Mouse (Mus musculus) kidney, adult 2 months (tissue): ENCODE measurements around the gene Xrcc5. TPM values are rescaled to one million over a fixed set of nuclear protein-coding genes. Genes with fewer than 3 reads are reported as not detected.

ENCODE experiments used
- DNase-seq: peaks from one replicate; pipeline ENCODE4 v3.0.0; 2021
- H3K27ac ChIP-seq: fragments of 200-500 bp; 2 replicates; pipeline ENCODE4 v1.5.1; 2012; ENCODE audit warnings: low read depth, low read length, control low read depth, inconsistent platforms; ENCODE audit not compliant: insufficient read depth
- H3K27me3 ChIP-seq: fragments of 200-500 bp; replicated peaks from 2 replicates; pipeline ENCODE4 v1.6.1; 2012; ENCODE audit warnings: mild to moderate bottlenecking, moderate library complexity, low read length, inconsistent platforms; ENCODE audit not compliant: control insufficient read depth, insufficient read depth
- H3K36me3 ChIP-seq: fragments of 200-500 bp; 2 replicates; pipeline ENCODE4 v1.6.1; 2012; ENCODE audit warnings: mild to moderate bottlenecking, moderate library complexity, low read length, inconsistent platforms; ENCODE audit not compliant: control insufficient read depth, insufficient read depth
- H3K4me1 ChIP-seq: fragments of 200-500 bp; 2 replicates; pipeline ENCODE4 v1.6.1; 2011; ENCODE audit warnings: low read length; ENCODE audit not compliant: control insufficient read depth, insufficient read depth
- H3K4me3 ChIP-seq: fragments of 200-500 bp; 2 replicates; pipeline ENCODE4 v1.5.1; 2011; ENCODE audit warnings: mild to moderate bottlenecking, low read depth, low read length, control low read depth; ENCODE audit not compliant: insufficient read depth
- CTCF ChIP-seq: fragments of 200-500 bp; conservative IDR thresholded peaks from 2 replicates; pipeline ENCODE4 v1.5.1; 2011; ENCODE audit warnings: low read depth, mild to moderate bottlenecking, control low read depth, low read length, moderate library complexity, mixed read lengths; ENCODE audit not compliant: insufficient read depth, insufficient read length
- POLR2A ChIP-seq: fragments of 200-500 bp; IDR thresholded peaks from one replicate; pipeline ENCODE4 v1.6.1; 2011; ENCODE audit warnings: low read depth, low read length, control low read depth
- WGBS: fragments of 180-500 bp; shearing (Covaris S2); methylation state at CpG from one replicate; pipeline ENCODE4 v1.1.7; 2018; 5-methylcytosine and 5-hydroxymethylcytosine counted together
- polyA plus RNA-seq: library from polyadenylated mRNA; depleted of rRNA; stranded (reverse); fragments of >200 nt; gene quantifications from 2 replicates; pipeline ENCODE4 v1.2.3, GENCODE M21; 2012

Gene Xrcc5
- polyA plus RNA-seq, 1 experiment: 11.4 TPM

DNA sequence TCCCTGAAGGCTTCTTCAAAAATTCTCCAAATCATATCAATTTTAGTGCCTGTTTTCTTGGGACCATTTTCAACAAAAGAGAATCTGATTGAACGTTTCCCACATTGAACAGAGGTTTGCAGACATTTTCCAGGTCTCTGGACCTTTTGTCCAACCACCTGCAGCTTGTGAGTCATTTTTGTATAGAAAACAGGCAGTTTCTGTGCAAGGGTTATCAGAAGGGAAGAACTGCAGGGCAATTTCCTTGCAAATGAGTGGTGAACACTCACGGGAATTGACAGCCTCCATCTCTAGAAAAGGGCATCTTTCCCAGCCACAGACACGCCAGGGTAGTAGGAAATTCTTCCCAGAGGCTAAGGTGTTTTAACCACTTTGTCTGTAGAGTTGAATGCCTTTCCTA is 980 bp upstream of the Xrcc5 start:
- DNase-seq: no peak
- H3K4me1 ChIP-seq: peaks cover 4% of the 10 kb centered on the region; the same call in 1 of the 2 replicates
- WGBS: 61% methylated on average over 3 of the region's 3 CpGs
- no peaks in the 10 kb centered on the region for H3K36me3 ChIP-seq
- no peak overlapping the region for H3K27ac ChIP-seq
- H3K27me3 ChIP-seq: no peaks in the 10 kb centered on the region
- TF ChIP-seq CTCF: no peak
- no peak for TF ChIP-seq POLR2A
- no peak overlapping the region for H3K4me3 ChIP-seq

DNA sequence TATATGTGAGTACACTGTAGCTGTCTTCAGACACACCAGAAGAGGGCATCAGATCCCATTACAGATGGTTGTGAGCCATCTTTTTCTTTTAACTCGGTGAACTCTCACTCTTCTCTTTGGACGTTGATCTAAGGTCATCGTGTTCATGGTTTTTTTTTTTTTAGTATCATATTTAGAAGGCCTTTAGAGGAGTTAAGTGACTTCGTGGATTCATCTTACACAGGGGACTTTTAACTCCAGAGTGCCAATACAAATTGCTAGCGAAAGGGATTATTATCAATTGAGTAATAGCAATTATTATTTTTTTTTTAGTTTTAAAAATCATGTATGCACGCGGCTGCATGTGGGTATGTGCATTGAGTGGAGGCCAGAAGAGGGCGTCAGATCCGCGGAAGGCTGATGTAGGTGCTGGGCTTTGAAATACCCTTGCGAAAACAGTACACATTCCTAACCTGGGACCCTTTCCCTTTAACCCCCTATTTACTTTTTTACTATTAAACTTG is 491 bp upstream of the Xrcc5 start:
- Histone ChIP-seq H3K27ac (peak overlapping the region; percentile 13; the same call in 1 of the 2 replicates), H3K4me1 (peaks cover 4% of the 10 kb centered on the region; the same call in 1 of the 2 replicates), H3K4me3 (no peak overlapping the region; the same call in 1 of the 2 replicates), H3K36me3 (no peaks in the 10 kb centered on the region), H3K27me3 (no peaks in the 10 kb centered on the region)
- WGBS: 3% methylated on average over 11 of the region's 11 CpGs
- peak; percentile 59 for DNase-seq
- TF ChIP-seq CTCF: peak; percentile 42
- no peak for TF ChIP-seq POLR2A

DNA sequence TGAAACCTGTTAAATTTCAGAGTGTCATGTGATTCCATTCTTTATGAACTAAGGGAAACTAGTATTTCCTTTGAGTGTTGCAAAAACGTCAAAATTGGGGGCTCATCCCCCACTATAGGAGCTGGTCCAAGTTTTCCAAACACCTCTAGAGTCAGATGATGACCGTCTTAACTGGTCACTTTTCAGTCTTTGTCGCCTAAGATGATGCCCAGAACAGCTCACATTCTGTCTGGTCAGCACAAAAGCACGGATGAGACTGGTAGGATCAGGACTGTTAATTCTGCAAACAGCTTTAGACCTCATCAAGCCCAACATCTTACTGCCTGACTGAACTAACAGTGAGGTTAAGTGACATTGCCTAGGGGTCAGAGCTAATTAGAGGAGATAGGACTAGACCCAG is 1.7 kb downstream of the Xrcc5 start:
- H3K36me3 ChIP-seq: no peaks in the 10 kb centered on the region; the same call in 1 of the 2 replicates
- no peak overlapping the region for H3K4me3 ChIP-seq
- DNase-seq: no peak
- no peaks in the 10 kb centered on the region for H3K27me3 ChIP-seq
- WGBS: 48% methylated on average over 4 of the region's 4 CpGs
- TF ChIP-seq CTCF (no peak), POLR2A (no peak)
- no peak overlapping the region for H3K27ac ChIP-seq
- H3K4me1 ChIP-seq: peaks cover 4% of the 10 kb centered on the region; the same call in 1 of the 2 replicates

DNA sequence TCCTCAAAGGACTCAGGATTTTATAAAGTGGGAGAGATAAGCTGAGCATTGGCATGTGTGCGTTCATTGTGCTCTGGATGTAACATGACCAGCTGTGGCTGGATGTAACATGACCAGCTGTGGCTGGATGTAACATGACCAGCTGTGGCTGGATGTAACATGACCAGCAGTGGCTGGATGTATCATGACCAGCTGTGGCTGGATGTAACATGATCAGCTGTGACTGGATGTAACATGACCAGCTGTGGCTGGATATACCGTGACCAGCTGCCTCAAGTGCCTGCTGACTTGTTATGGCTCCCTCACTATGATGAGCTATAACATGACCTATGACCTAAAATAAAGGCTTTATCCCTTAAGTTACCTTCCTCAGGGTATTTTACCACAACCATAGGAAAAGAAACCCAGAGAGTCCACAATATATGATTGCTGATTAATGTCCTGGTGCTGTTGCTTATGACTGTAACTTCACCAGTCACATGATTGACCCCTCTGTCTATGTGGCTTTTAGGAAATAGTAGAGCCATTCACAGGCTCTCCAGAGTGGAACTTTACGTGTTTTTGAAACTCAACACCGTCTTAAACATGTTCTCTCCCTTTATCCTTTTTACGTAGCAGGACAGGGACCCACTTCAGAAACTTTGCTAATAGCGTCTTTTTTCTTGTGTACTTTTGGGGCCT is 2.7 kb downstream of the Xrcc5 start:
- WGBS: 76% methylated on average over 6 of the region's 6 CpGs
- H3K4me3 ChIP-seq: no peak overlapping the region
- no peak for TF ChIP-seq CTCF
- TF ChIP-seq POLR2A: no peak
- no peak overlapping the region for H3K27ac ChIP-seq
- no peaks in the 10 kb centered on the region for H3K27me3 ChIP-seq
- peaks cover 4% of the 10 kb centered on the region; the same call in 1 of the 2 replicates for H3K4me1 ChIP-seq
- DNase-seq: no peak
- no peaks in the 10 kb centered on the region; the same call in 1 of the 2 replicates for H3K36me3 ChIP-seq

DNA sequence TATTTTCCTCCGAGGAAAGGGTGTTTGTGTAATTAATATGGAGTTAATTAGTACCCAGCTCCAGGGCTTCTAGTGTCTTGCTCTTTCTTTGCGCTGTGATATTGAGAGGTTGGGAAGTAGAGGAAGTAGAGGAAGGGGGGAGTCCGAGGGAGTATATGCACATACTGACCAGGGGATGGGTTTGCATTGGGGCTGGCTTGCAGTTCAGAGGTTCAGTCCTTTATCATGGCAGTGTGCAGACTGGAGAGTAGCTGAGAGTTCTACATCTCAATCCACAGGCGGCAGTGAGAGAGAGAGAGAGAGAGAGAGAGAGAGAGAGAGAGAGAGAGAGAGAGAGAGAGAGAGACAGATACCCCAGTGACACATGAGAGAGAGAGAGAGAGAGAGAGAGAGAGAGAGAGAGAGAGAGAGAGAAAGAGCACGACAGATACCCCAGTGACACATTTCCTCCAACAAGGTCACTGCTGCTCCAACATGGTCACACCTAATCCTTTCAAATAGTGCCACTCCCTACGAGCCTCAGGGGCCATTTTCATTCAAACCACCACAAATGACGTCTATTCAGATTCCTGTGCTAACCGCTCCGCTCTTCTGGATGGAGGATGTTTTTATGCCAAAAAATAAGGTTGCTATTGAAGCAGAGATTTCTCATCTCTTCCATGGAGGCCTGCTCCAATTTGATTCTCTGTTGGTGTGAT is 5.6 kb downstream of the Xrcc5 start:
- Histone ChIP-seq H3K4me1 (no peaks in the 10 kb centered on the region; the same call in 1 of the 2 replicates), H3K27me3 (no peaks in the 10 kb centered on the region), H3K4me3 (no peak overlapping the region), H3K36me3 (peaks cover 1% of the 10 kb centered on the region; the same call in 1 of the 2 replicates), H3K27ac (no peak overlapping the region)
- 84% methylated on average over 9 of the region's 9 CpGs for WGBS
- DNase-seq: no peak
- no peak for TF ChIP-seq CTCF
- TF ChIP-seq POLR2A: no peak

DNA sequence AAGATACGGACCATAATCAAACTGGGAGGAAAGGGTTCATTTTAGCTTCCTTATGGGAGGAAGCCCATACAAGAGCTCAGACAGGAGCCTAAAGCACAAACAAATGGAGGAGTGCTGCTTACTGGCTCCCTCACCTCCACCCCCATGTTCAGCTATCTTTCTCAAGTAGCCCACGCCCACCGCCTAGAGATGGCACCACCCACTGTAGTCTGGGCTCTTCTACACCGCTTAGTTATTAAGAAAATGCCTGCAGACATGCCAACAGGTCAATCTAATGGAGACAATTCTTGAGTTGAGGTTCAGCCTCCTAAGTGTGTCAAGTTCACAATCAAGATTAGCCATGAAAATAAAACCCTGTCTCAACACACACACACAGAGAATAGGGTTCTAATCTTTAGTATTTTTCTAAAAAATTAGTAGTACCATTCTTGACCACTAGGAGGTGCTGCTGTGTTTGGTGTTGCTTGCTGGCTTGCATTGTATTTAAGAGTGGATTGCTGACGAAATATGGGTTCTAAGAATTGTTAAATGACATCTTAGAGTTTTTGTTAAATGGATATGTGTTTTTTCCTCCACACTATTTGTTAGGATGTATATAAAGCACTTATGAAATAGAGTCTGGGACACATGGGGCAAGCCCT is 6.3 kb downstream of the Xrcc5 start:
- 74% methylated on average over 5 of the region's 5 CpGs for WGBS
- Histone ChIP-seq H3K36me3 (peaks cover 1% of the 10 kb centered on the region; the same call in 1 of the 2 replicates), H3K27ac (no peak overlapping the region), H3K4me3 (no peak overlapping the region), H3K27me3 (no peaks in the 10 kb centered on the region), H3K4me1 (no peaks in the 10 kb centered on the region)
- no peak for TF ChIP-seq POLR2A
- 0 out of 2 replicates have a peak, but pooled peaks have one; percentile 14 for TF ChIP-seq CTCF
- peak; percentile 32 for DNase-seq
